Mouse (Mus musculus) adrenal gland, postnatal 14 days (tissue): Measurements from ENCODE around the gene Vegfc. TPM values are rescaled to one million over a fixed set of nuclear protein-coding genes. Genes with fewer than 3 reads are reported as not detected.

Source experiments
- DNase-seq: peaks from one replicate; pipeline ENCODE4 v3.0.0; 2021; ENCODE audit warnings: mixed read lengths
- total RNA-seq: library from RNA; stranded (reverse); gene quantifications from 2 replicates; pipeline ENCODE4 v1.2.3, GENCODE M21; 2021

Vegfc gene
- total RNA-seq, 1 experiment from 2014 or later = 7.9 TPM

DNA sequence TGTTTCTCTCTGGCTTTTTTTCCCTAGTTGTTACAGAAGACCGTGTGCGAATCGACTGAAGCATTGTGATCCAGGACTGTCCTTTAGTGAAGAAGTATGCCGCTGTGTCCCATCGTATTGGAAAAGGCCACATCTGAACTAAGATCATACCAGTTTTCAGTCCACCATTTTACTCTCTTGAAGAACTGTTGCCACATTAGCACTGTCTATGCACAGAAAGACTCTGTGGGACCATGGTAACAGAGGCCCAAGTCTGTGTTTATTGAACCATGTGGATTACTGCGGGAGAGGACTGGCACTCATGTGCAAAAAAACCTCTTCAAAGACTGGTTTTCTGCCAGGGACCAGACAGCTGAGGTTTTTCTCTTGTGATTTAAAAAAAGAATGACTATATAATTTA, 108.5 kb downstream of the Vegfc start:
- no peak for DNase-seq

DNA sequence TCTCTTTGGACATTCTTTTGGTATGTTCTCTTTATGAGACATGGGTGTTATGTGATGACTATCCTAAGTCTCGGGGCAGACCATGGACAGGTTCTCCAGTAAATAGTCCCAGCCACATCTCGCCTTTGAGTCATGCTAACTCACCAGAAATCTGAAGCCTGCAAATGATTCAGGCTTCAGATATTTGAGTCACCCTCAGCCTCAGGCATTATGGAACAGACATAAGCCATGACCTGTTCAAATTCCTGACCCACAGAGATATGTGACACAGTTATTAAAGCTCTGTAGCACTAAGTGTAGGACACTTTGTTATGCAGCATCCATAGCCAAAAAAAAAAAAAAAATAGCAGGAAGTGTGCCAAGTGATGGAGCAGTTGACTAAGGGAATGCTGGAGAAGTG, 138.8 kb downstream of the Vegfc start:
- DNase-seq = no peak

DNA sequence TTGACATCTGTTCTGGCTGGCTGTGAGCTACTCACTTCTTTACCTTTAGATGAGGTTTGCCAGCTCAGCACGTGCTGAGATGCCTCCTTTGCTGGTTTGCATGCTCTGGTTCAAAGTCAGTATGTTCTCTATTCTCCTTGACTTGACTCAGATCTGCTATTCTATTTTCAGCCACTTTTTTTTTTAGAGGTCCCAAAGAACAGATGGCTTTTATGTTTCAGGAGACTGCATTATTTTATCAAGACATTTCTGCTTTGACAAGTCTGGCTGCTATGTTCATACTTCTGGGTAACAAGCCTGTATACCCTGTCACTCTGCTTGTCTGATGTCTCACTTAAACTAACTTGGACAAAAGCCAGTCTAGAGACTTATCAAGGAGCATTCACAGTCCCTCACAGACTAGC, 151.4 kb downstream of the Vegfc start:
- no peak for DNase-seq

DNA sequence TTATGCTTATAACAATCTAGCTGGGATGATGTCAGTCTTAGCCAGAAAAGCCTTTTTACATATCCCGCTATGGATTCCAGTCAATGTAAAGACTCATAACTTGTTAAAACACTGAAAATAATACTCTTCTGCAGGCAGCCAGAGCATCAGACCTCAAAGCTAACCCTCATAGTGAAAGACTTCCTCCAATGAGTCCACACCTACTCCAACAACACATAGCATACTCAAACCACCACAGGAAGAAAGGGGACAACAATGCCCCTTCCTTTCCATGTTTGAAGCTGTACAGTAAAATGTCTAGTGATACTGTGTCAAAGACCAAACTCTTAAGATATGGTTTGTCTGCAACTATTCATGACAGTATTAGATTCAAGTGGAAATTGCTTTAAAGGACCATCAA, 153.2 kb downstream of the Vegfc start:
- no peak for DNase-seq

DNA sequence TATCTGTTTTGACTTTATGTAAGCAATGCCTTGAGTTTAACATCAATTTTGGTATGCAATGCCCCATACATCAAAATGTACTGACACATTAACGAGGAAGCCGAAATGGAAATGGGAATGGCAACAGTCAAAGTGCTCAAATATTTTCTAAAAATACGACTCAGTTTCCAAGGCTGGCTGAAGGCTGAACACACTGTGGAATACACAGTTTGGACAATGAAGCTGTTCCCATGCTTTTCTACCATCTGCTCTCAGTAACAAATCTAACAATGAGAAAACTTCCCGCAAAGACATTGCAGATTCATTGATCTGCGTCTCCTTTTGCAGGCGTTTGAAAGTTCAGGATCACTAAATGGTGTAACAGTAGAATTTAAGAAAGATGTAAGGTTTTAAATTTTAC, 155.9 kb downstream of the Vegfc start:
- no peak for DNase-seq
